Mouse (Mus musculus) macrophage (primary cell): Measurements from ENCODE around the gene Gstm5. TPM values are rescaled to one million over a fixed set of nuclear protein-coding genes. Genes with fewer than 3 reads are reported as not detected.
"Not testable (repeated sequence)": the region's sequence is repeated elsewhere in the genome, so short reads cannot be mapped to it uniquely, and the experiment has no call there.

ENCODE experiments used
- H3K27ac ChIP-seq: fragments of 350-480 bp; formaldehyde crosslinking; 2 replicates; pipeline ENCODE4 v1.9.0; 2021
- H3K36me3 ChIP-seq: fragments of 350-480 bp; formaldehyde crosslinking; 2 replicates; pipeline ENCODE4 v1.9.0; 2021; ENCODE audit errors: inconsistent target
- H3K4me3 ChIP-seq: fragments of 350-480 bp; formaldehyde crosslinking; 2 replicates; pipeline ENCODE4 v1.9.0; 2021; ENCODE audit errors: inconsistent target
- H3K79me2 ChIP-seq: fragments of 350-480 bp; formaldehyde crosslinking; 2 replicates; pipeline ENCODE4 v1.9.0; 2021; ENCODE audit errors: inconsistent target
- WGBS: methylation state at CpG from one replicate; pipeline ENCODE4 v1.1.7; 2026; ENCODE audit warnings: inconsistent platforms; ENCODE audit not compliant: missing documents; 5-methylcytosine and 5-hydroxymethylcytosine counted together
- polyA plus RNA-seq: library from polyadenylated mRNA; stranded (reverse); fragments of 250-400 nt; gene quantifications from 3 replicates; pipeline ENCODE4 v1.2.4, GENCODE M21; 2018; ENCODE audit warnings: inconsistent platforms

Gene Gstm5
- polyA plus RNA-seq, 1 experiment from 2014 or later: 14.8 TPM

GRCm38 (mm10) chr3:107863898-107864603, 31.6 kb upstream of the Gstm5 start:
- H3K27ac ChIP-seq: no peak overlapping the region
- WGBS: 21% methylated on average over 2 of the region's 2 CpGs
- H3K4me3 ChIP-seq: no peak overlapping the region
- no peaks in the 10 kb centered on the region for H3K36me3 ChIP-seq
- H3K79me2 ChIP-seq: no peaks in the 10 kb centered on the region

DNA sequence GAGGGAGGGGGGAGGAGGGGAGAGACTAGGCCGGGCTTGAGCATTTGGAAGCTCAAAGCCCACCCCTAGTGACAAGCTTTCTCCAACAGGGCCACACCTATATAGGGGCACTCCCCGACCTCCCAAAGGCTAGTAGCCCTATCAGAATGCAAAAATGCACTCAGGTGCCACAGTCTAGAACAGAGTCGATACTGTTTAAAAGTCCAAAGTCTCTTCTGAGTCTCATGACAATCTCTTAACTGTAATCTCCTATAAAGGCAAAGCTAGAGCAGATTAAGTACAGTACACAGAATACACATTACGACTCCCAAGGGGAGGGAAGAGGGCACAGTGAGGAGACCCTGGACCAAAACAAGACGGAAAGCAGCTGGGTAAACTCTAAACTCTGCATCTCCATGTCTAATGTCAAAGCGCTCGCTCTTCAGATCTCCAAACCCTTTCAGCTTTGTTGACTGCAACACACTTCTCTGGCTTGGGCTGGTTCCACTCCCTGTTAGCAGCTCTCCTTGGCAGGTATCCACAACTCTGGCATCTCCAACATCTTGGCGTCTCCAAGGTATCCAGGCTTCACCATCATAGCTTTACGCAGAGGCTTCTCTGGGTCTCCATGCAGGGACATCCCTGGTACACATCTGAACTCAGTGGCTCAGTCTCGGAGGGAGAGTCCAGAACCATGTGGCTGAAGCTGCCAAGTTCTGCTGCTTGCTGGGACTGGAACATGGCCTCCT, 30.1 kb upstream of the Gstm5 start:
- Histone ChIP-seq H3K27ac (no peak overlapping the region), H3K36me3 (no peaks in the 10 kb centered on the region), H3K79me2 (no peaks in the 10 kb centered on the region), H3K4me3 (no peak overlapping the region)
- 89% methylated on average over 10 of the region's 10 CpGs for WGBS

- 12% methylated on average over 8 of the region's 8 CpGs for WGBS
Measured at GRCm38 (mm10) chr3:107867086-107867485, 28.5 kb upstream of the Gstm5 start.

GRCm38 (mm10) chr3:107868452-107868851, 27.2 kb upstream of the Gstm5 start:
- no peak overlapping the region for H3K27ac ChIP-seq
- H3K4me3 ChIP-seq: no peak overlapping the region
- WGBS: 97% methylated on average over 21 of the region's 22 CpGs
- no peaks in the 10 kb centered on the region for H3K79me2 ChIP-seq
- no peaks in the 10 kb centered on the region for H3K36me3 ChIP-seq

More at GRCm38 (mm10) chr3:107867086-107867485, 28.5 kb upstream of the Gstm5 start:
- Histone ChIP-seq H3K36me3 (no peaks in the 10 kb centered on the region), H3K27ac (no peak overlapping the region), H3K4me3 (no peak overlapping the region), H3K79me2 (no peaks in the 10 kb centered on the region)

GRCm38 (mm10) chr3:107869097-107869496, 26.5 kb upstream of the Gstm5 start:
- no peaks in the 10 kb centered on the region for H3K36me3 ChIP-seq
- H3K4me3 ChIP-seq: no peak overlapping the region
- H3K27ac ChIP-seq: no peak overlapping the region
- WGBS: 73% methylated on average over 6 of the region's 7 CpGs
- no peaks in the 10 kb centered on the region for H3K79me2 ChIP-seq

- 90% methylated on average over 4 of the region's 4 CpGs for WGBS
- Histone ChIP-seq H3K4me3 (no peak overlapping the region), H3K79me2 (no peaks in the 10 kb centered on the region), H3K36me3 (no peaks in the 10 kb centered on the region), H3K27ac (no peak overlapping the region)
Measured at GRCm38 (mm10) chr3:107869925-107870324, 25.7 kb upstream of the Gstm5 start.

GRCm38 (mm10) chr3:107873335-107874251, 22.0 kb upstream of the Gstm5 start:
- WGBS: 88% methylated on average over 24 of the region's 24 CpGs
- no peaks in the 10 kb centered on the region for H3K79me2 ChIP-seq
- H3K36me3 ChIP-seq: no peaks in the 10 kb centered on the region
- no peak overlapping the region for H3K4me3 ChIP-seq
- H3K27ac ChIP-seq: no peak overlapping the region

DNA sequence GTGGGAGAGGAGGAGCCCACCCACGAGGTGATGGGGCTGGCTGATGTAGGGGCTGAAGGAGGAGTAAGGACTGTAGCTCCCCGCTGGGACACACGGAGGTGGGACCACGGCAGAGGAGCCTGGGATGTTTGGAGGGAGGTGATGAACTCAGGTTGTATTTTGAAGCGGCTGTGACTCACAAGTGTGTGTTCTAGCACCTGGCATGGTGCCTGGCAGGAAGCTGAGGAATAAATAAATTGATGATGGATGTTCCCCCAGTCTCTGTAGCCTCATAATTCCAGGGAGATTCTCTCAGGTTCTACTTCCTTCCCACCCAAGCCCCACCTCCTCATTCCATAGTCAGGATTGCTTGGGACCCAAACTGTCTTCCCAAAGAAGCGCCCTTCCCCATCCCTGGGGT, 20.4 kb upstream of the Gstm5 start:
- no peaks in the 10 kb centered on the region for H3K36me3 ChIP-seq
- H3K4me3 ChIP-seq: no peak overlapping the region
- WGBS: 88% methylated on average over 6 of the region's 6 CpGs
- no peaks in the 10 kb centered on the region for H3K79me2 ChIP-seq
- no peak overlapping the region for H3K27ac ChIP-seq

GRCm38 (mm10) chr3:107877005-107877404, 18.6 kb upstream of the Gstm5 start, which contains the start of gene Eps8l3:
Gene Eps8l3 (plus strand): TSS chr3:107877229.
- no peak within 1 kb of the TSS for H3K4me3 ChIP-seq
- 98% methylated on average over 5 of the region's 5 CpGs for WGBS
- no peak within 1 kb of the TSS for H3K27ac ChIP-seq
- H3K79me2 ChIP-seq: no peaks in the 10 kb centered on the region
- H3K36me3 ChIP-seq: no peaks in the 10 kb centered on the region

DNA sequence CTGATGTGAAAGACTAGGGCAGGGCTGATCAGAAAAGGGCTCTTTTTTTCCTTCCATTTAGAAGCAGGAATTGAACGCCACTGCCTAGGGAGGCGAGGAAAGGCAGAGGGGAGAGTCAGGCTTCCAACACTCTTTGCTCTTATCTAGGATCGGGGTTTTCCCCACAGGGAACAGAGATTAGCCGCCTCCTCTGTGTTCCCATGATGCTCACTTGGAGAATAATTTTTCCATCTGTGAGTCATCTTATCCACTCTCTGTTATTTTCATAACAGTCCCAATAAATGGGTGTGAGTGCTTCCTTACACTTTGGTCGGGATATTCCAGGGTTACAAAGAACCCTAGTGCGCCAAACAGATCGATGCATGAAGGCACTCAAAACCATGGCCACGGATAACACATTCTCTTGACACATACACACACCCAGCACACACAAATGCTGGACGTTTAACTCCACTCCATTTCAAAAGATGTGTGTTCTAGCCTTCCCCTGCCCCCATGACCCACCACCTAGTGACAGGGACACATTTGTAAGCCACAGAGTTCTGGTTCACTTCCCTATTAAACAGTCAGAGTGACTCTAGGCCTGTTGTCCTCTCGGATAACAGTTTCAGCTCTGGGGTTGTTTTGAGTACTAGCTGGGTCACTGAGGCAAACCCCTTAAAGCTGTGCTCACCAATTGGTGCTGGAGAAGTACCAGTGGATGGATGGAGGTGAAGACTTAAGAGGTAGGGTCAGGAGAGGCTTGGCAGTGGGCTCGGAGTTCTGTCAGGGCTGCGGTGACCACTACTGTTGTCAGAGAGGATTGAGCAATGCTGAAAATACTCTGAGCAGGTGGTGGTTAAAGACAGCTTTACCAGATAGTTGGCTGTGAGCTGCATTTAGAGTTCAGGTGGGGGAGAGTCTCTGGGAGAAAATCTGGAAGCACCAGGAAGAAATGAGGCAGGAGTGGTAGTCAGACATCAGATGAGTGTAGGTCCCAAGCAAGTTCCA, 17.6 kb upstream of the Gstm5 start:
- no peaks in the 10 kb centered on the region for H3K36me3 ChIP-seq
- no peak overlapping the region for H3K27ac ChIP-seq
- 74% methylated on average over 12 of the region's 12 CpGs for WGBS
- no peaks in the 10 kb centered on the region for H3K79me2 ChIP-seq
- no peak overlapping the region for H3K4me3 ChIP-seq

- 89% methylated on average over 8 of the region's 9 CpGs for WGBS
- no peaks in the 10 kb centered on the region for H3K36me3 ChIP-seq
- no peak overlapping the region for H3K4me3 ChIP-seq
- H3K27ac ChIP-seq: no peak overlapping the region
- H3K79me2 ChIP-seq: no peaks in the 10 kb centered on the region
Measured at GRCm38 (mm10) chr3:107887674-107888495, 7.7 kb upstream of the Gstm5 start.

GRCm38 (mm10) chr3:107889236-107889635, 6.4 kb upstream of the Gstm5 start:
- not testable (repeated sequence) for H3K27ac ChIP-seq
- 84% methylated on average over 2 of the region's 2 CpGs for WGBS

DNA sequence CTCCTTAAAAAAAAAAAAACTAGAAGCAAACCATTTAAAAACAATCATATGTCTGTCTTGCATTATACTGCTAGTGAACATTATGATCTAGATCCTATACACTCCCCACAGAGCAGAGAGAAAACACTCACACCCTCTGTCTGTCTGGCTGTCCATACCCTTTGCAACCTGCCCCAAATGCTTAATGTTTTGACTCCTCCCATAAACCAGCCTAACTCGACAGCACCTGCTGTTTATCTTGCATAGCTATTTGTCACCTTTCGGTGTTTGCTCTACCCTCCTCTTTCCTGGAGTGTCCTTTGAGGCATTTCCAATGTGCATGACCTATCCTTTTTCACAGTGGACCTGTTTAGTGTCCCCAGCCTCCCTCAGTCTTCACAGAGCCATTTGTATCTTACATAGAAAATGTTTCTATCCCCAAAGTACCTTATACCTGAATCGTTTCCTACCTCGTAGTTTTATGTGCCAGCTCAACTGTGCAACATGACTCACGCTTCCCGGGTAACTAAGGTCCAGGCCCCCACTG, 364 bp upstream of the Gstm5 start:
- WGBS: 17% methylated on average over 6 of the region's 6 CpGs
- Histone ChIP-seq H3K36me3 (no peaks in the 10 kb centered on the region), H3K27ac (no peak overlapping the region), H3K4me3 (peak overlapping the region; percentile 28; the same call in 1 of the 2 replicates), H3K79me2 (no peaks in the 10 kb centered on the region)

More at GRCm38 (mm10) chr3:107889236-107889635, 6.4 kb upstream of the Gstm5 start:
- H3K4me3 ChIP-seq, H3K79me2 ChIP-seq, H3K36me3 ChIP-seq: not testable (repeated sequence)
